Mouse (Mus musculus): ENCODE measurements around the gene P2ry6.

P2ry6 gene

DNA sequence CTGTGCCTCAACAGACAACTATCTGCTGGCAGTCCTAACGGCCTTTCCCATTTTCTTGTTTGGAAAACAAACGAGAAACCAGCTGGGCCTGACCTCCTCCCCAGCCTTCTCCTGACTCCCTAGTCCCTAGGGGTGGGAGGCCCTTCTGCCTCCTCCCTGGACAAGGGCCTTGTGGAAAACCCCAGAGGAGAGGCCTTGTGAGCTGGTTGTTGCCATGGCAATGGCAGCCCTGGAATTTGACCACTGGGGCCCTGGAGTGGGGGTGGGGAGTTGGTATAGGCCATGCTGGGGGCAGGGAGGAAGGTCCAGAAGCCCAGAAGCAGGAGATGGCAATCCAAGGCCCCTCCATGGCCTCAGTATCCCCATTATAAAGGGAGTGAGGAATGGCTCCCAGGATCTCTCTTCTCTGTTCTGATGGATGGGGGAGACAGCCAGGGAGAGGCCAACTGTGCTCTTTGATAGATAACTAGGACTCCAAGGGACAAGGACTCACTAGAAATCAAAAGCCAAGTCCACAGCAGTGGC lies 63.1 kb downstream of the P2ry6 start:
- peak; percentile 76 for DNase-seq

- DNase-seq, result peak; percentile 80
These were observed 65.9 kb downstream of the P2ry6 start for GRCm38 (mm10) chr7:100908567-100908966.

DNA sequence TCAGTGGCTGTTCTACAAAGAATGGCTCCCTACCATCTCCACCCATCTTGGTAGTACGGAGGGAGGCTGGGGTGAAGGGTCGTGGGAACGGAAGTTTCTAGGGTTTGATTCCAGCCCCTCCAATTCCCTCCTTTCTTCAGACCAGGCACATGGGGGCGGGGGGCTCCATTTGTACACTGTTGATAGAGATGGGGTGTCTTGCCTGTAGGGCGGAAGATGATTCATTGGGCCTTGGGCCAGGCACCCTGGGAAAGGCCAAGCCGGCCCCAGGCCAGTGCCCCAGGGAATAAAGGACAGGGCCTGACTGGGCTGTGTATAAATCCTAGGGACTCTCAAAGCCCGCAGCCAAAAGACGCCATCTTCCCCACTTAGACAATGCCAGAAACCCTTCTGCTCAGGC lies 66.4 kb downstream of the P2ry6 start:
- peak; percentile 81 for DNase-seq

- peak; percentile 90 for DNase-seq
These were observed 67.2 kb downstream of the P2ry6 start for GRCm38 (mm10) chr7:100907231-100907630.

- DNase-seq, result no peak
These were observed 68.2 kb downstream of the P2ry6 start for GRCm38 (mm10) chr7:100906029-100906789.

- DNase-seq, result peak; percentile 81
These were observed 69.4 kb downstream of the P2ry6 start for GRCm38 (mm10) chr7:100905037-100905436.

- no peak for DNase-seq
These were observed 69.8 kb downstream of the P2ry6 start for GRCm38 (mm10) chr7:100904612-100905011.

GRCm38 (mm10) chr7:100902451-100903137 lies 71.9 kb downstream of the P2ry6 start:
- no peak for DNase-seq

GRCm38 (mm10) chr7:100897828-100898227 lies 76.6 kb downstream of the P2ry6 start:
- DNase-seq, result no peak

GRCm38 (mm10) chr7:100894833-100895226 lies 79.6 kb downstream of the P2ry6 start:
- no peak for DNase-seq

DNA sequence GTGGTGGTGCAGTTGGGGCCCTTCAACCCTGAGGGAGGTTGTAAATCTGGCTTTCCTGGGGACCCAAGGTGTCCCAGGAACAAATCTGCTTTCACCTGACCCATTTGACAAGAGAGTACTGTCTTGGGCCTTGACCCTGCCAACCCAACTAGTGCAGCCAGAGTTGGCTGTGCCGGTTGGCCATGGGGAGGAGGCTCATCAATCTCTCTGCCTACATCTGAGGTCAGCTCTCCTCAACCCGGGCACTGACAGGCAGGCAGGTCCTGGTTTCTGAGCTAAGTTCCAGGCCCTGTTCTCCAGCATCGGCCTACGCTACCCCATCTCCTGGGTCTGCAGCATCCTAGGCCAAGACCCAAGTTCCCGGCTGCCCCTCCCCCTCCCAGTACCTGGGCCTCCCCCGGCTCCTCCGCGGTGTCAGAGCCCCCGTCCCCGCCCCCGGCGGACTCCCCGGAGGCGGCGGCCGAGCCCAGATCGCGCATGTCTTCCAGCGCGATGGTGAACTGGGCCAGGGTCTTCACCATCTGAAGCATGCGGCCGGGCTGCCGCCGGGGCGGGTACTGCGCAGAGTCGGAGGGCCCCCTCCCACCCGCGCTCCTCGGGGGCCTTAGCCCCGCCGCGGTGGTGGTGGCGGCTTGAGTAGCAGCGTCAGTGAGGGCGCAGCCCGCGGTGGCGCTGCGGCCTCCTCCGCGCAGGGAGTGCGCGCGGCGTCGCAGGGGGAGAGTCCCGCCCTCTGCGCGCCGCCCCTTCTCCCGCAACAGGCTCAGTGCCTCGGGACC lies 80.2 kb downstream of the P2ry6 start:
- no peak for DNase-seq

DNA sequence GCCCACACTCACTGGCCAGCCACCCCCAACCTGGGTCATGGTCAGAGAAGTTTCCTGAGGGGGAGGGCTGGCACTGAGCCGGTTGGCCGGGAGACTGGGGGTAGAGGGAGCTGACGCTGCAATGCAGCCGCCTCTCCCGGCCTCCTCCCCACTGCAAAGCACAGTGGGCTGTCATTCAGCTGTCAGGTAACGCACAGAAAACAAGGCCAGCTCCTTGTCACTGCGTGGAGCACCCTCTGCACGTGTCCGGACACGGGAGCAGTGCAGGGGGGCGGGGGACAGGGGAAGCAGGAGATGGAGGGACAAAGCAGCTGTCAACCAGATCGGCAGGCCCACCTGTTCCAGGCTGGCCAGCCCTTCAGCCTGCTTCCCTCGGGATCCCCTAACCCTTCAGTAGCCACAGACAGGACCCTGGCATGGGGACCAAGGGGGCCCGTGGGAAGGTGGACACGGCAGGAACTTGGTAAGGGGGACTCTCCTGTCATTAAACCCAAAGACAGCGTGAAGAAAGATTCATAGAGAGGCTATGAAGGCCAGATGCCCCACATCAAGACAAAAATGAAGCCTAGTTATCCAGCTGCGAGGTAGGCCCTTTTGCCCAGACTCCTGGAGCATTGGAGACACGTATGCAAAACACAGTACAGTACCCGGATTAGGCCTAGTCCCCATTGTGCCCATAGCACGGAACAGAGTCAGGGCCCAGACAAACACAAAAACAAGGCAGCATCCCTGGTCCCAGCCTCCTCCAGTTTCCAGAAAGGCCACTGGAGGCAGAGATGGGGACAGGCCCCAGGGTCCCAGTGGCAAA lies 81.0 kb downstream of the P2ry6 start:
- peak; percentile 71 for DNase-seq

Data from lung, postnatal 10 days (tissue).